Mouse (Mus musculus): ENCODE measurements around the gene D3Ertd751e.

D3Ertd751e gene

DNA sequence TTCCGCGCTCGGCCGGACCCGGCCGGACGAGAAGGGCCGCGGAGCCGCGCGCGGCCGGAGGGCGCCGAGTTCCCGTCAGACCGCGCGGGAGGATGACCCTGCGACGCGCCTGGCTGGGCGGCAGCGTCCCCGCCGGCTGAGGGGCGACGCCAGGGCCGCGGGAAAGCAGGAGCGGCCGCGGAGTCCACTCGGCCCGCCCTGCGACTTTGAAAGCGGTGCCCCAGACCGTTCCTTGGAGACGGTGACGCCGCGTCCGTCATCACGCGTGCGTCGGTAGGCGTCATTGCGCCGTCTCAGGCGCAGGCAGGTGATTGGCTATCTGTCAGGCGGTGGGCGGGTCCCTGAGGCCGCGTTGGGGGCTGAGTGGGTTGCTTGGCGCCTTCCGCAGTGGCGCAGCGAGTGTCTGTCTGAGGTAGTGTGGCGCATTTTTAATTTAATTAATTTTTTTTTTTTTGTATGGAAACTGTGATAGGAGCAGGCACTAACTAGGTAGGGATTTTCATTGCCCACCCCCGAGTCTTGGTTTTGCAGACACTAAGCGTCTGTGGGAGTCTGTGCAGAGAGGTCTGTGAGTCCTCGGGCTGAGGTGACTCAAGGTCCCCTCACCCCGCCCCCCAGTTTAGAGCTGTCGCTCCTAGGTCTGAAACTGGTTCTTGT lies at the start of gene D3Ertd751e, which contains the start of gene Sclt1:
D3Ertd751e (plus strand) TSS at position 334 of the 657 bp plus-strand sequence.
Sclt1 (minus strand) TSS at position 237 of the 657 bp plus-strand sequence.
- DNase-seq: peak; percentile 99

DNA sequence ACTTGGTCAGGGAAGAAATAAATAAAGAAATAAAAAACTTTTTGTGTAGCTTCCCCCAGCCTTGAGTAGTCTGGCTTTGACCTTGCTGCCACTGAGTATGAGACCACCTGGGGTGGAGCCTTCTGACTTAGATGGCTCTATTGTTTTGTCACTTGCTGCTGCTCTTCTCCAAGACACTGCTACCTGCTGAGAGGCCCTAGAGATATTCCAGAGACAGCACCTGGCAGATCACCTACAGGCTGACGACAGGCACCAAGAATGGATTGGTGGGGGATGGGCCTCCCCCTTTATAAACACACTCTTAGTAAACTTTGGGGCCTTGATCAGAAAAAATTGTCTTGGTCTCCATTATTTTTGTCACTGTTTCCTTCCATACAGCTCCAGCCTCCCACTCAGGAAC lies 46.7 kb upstream of the D3Ertd751e start:
- no peak for DNase-seq

DNA sequence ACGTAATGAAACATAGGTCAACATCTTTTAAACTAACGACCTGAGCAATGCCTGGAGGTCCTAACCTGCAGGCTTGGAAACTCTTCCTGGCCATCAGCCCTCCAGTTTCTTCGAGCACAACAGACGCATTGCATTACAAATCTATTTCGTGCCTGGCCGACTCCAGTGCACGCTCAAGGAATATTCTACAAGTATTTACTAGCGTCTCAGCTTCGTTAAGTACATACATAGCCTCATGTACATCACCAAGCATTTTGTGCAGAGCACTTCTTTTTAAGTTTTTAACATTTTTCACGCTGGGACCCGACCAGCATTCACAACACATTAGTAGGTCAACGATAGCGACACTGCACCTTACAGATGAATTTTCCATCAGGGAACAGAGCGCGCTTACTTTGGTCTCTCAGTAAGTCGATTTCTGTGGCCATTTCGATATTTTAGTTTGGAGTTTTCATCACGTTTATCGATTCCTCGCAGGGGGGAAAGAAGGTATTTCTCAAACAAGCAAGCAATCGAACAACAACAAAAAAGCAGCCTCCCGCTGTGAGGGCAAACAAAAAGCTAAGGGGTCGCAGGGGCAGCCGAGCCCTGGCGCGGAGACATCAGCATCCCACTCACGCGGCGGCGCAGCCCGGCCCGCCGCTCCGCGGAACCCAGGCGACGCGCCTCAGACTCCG lies 672 bp upstream of the D3Ertd751e start:
- DNase-seq: peak; percentile 28 to 46

DNA sequence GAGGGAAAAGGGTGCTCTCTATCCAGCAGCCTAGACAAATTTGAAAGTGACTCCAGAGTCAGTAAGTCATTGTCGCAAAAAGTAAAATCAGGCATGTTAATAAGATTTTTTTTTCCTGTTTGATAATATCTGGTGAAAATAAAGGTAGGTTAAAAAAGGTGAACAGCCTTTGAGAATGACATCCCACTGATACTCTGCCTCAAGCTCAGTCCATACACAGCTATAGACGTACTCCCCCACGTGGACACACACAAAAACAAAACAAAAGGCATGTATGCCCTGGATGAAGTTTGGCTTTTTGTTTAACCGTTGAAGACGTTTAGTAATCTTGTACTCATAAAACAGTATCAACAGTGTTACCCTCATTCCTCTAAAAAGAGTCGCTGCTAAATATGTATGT lies 1.0 kb downstream of the D3Ertd751e start:
- DNase-seq: peak; percentile 49 to 53

DNA sequence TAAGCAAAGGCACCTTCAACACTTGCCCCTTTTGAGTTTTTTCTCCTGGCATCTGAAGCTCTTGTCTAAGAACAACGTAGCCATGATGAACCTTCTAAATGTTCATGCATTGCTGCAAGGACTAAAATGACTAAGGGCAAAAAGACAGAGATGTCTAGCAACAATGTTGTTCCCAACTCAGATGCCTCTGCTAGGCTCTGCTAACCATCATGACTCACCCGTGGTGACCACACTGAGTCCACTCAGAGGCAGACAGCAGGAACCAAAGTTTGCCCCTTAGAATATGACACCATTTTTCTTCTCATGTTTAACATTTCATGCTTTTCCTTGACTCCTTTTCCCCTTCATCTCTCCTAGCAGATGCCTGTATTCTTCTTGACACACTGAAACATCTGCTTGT lies 12.1 kb downstream of the D3Ertd751e start:
- no peak for DNase-seq

DNA sequence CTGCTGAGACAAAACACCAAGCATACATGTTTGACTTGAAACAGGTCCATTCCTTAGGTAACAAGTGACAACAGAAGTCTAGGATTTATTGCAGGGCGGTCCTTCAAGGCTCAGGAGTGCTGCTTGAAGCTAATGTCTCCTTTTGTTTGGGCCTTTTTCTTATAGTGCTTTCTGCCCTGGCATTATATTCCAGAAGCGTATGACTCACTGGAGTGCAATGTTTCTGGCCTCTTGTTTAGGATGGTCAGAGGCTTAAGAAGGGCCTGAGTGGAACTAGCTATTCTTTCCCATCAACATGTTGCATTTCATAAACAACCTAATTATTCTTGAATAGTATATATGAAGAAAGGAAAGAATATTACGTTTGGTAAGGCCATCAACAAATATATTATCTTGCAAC lies 19.7 kb downstream of the D3Ertd751e start:
- DNase-seq: no peak

DNA sequence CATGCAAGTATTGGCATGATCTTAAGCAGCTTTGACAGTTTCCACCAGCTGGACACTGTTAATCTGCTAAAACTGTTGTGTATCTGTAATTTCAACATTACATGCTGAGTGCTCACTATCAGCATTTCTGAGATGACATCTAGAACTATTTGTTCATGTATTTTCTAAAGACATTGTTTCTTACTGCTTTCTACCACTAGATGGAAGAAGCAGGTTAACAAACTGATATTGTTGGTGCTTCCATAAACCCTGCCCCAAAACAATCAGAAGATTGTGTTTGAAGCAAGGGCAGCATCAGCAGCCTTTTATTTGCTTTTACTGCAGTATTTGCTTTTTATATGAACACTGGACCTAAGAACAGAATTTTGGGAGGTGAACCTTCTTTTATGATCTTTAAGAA lies 70.0 kb downstream of the D3Ertd751e start:
- no peak for DNase-seq
